Mouse (Mus musculus) heart, embryonic 14.5 days (tissue): ENCODE measurements around the gene Rnaseh2c. TPM values are rescaled to one million over a fixed set of nuclear protein-coding genes. Genes with fewer than 3 reads are reported as not detected.

Experiments used
- ATAC-seq: fragments of 200-750 bp; cut with Nextera tagmentation; 2 replicates; pipeline ENCODE4 v1.8.0; 2017; ENCODE audit warnings: low read depth, moderate TSS enrichment; ENCODE audit not compliant: insufficient number of reproducible peaks, insufficient read depth, low FRiP score
- H3K27ac ChIP-seq, 2 experiments: fragments of 200-500 bp in 1 of 2; fragments of 300-500 bp in 1 of 2; sonication (generic) in 1 of 2; replicated peaks in 1 of 2; 2 replicates each; pipeline ENCODE4 v1.5.1; 2012 to 2014; ENCODE audit warnings: low read depth in 2 of 2, low read length in 2 of 2, control low read depth in 1 of 2, mild to moderate bottlenecking in 1 of 2, mixed read lengths in 1 of 2; ENCODE audit not compliant: control insufficient read depth in 1 of 2, insufficient read depth in 1 of 2
- H3K27me3 ChIP-seq: fragments of 300-500 bp; sonication (generic); 2 replicates; pipeline ENCODE4 v1.6.1; 2014; ENCODE audit warnings: mild to moderate bottlenecking, low read length, control low read depth; ENCODE audit not compliant: control insufficient read depth, insufficient read depth
- H3K36me3 ChIP-seq: fragments of 300-500 bp; sonication (generic); 2 replicates; pipeline ENCODE4 v1.6.1; 2014; ENCODE audit warnings: mild to moderate bottlenecking, control low read depth, low read length, mixed read lengths; ENCODE audit not compliant: control insufficient read depth, insufficient read depth
- H3K4me1 ChIP-seq, 2 experiments: fragments of 200-500 bp in 1 of 2; fragments of 300-500 bp in 1 of 2; sonication (generic) in 1 of 2; 2 replicates each; pipeline ENCODE4 v1.6.1; 2012 to 2014; ENCODE audit warnings: low read length in 2 of 2, control low read depth in 1 of 2, mixed read lengths in 1 of 2; ENCODE audit not compliant: control insufficient read depth in 2 of 2, insufficient read depth in 2 of 2
- H3K4me2 ChIP-seq: fragments of 300-500 bp; sonication (generic); 2 replicates; pipeline ENCODE4 v1.6.1; 2014; ENCODE audit warnings: mild to moderate bottlenecking, low read length
- H3K4me3 ChIP-seq, 2 experiments: fragments of 200-500 bp in 1 of 2; fragments of 300-500 bp in 1 of 2; sonication (generic) in 1 of 2; 2 replicates each; pipeline ENCODE4 v1.5.1; 2012 to 2014; ENCODE audit warnings: low read length in 2 of 2, mild to moderate bottlenecking in 2 of 2, control low read depth in 1 of 2, low read depth in 1 of 2, moderate library complexity in 1 of 2; ENCODE audit not compliant: control insufficient read depth in 1 of 2, insufficient read depth in 1 of 2
- H3K9ac ChIP-seq: fragments of 300-500 bp; sonication (generic); 2 replicates; pipeline ENCODE4 v1.6.1; 2014; ENCODE audit warnings: mild to moderate bottlenecking, low read length
- H3K9me3 ChIP-seq: fragments of 300-500 bp; sonication (generic); 2 replicates; pipeline ENCODE4 v1.6.1; 2016; ENCODE audit warnings: low read length, control low read depth; ENCODE audit not compliant: control insufficient read depth
- WGBS: fragments of 180-500 bp; shearing (Covaris S2); extraction: QIAGEN DNeasy Blood & Tissue Kit; methylation state at CpG from one replicate; pipeline ENCODE4 v1.1.7; 2014; 5-methylcytosine and 5-hydroxymethylcytosine counted together
- polyA plus RNA-seq: library from polyadenylated mRNA; unstranded; fragments of >200 nt; fragmentation: Nextera tagmentation; extraction: Ambion mirVana; gene quantifications from 2 replicates; pipeline ENCODE4 v1.2.1, GENCODE M21; 2014

The Rnaseh2c gene
- polyA plus RNA-seq, 1 experiment from 2014 or later: 78.5 TPM

DNA sequence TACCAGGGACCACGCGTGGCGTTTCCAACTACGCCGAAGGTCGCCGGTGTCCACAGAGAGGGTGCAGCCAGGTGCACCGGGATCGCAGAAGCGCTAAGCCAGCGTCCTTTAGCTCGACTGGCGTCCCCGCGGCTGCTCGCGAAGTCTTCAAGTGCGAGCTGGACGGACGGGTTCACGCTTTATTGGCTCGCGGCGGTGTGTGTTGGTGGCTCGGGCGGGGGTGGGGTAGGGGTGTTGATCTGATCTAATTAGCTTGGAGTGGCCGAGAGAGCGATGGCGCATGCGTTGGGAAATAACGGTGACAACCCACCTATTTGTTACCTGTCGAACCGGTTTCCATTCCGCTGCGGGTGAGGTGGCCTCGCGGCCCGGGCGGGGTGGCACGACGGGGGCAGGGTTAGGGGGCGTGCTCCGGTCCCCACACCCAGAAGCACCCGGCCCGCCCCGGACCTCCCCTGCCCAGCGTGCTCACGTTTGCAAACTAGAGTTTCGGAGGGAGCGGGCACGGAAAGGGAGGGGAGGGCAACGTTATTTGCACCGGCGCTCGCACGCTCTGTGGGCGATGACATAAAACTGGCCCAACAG lies 41.1 kb upstream of the Rnaseh2c start, which contains the start of gene Ovol1:
Gene Ovol1, minus strand, starts transcription at position 190 of the 585 bp plus-strand sequence.
- Histone ChIP-seq H3K27ac (no peak within 1 kb of the TSS), H3K9ac (peak within 1 kb of the TSS; percentile 21), H3K27me3 (peaks cover 90% of the 10 kb centered on the region), H3K4me3 (peak within 1 kb of the TSS; percentile 32 to 49), H3K9me3 (no peaks in the 10 kb centered on the region), H3K36me3 (no peaks in the 10 kb centered on the region), H3K4me1 (peaks cover 6 to 16% of the 10 kb centered on the region in 2 experiments), H3K4me2 (peak within 1 kb of the TSS; percentile 75)
- ATAC-seq: no peak
- 2% methylated on average over 57 of the region's 57 CpGs for WGBS

DNA sequence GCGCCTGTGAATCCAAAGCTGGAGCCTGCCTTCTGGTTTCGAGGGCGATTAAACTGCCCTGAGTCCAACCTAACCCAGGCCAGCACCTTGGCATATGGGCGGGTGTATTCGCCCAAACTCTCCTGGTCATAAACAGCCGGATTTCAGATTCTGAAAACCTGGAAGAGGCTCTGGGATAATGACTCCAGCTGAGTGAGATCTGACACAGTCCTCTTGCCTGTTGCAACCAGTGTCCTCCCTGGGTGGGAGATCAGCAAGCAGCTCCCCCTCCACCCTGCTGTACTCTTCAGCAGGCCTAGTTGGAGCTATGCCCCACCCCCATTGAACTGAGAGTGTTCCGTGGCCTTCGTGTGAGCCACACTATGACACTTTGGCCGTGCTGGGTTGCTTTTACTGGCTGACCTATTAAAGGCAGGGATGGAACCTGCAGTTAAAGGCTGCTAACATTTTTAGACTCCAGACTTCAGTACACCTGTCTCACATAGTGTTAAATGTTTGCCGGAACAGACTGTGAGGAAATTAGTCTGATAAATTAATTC lies 40.4 kb upstream of the Rnaseh2c start:
- H3K4me2 ChIP-seq: peak overlapping the region; percentile 75
- no peaks in the 10 kb centered on the region for H3K36me3 ChIP-seq
- WGBS: 13% methylated on average over 10 of the region's 10 CpGs
- H3K9ac ChIP-seq: no peak overlapping the region
- H3K4me3 ChIP-seq: 0 out of 4 replicates have a peak overlapping the region, but pooled peaks of 1 of the 2 experiments have one; percentile 49
- H3K27ac ChIP-seq: no peak overlapping the region
- ATAC-seq: no peak
- H3K27me3 ChIP-seq: peaks cover 89% of the 10 kb centered on the region
- H3K4me1 ChIP-seq: peaks cover 6 to 16% of the 10 kb centered on the region in 2 experiments
- H3K9me3 ChIP-seq: no peaks in the 10 kb centered on the region

DNA sequence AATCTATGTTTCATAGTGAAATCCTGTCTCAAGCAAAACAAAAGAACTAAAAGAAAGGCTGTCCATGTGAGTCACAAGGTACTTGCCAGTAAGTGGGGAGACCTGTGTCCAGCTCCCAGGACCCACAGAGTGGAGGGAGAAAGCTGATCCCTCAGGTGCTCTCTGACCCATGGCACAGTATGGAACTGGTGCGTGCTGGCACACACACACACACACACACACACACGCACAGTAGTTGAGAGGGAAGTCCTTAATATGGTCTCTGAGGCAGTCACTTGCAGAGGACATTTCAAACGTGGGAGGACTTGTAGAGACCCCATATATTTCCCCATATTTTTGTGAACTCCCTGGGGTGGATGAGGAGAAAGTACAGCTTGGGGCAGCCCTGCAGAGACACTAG lies 39.8 kb upstream of the Rnaseh2c start:
- 43% methylated on average over 3 of the region's 3 CpGs for WGBS
- peaks cover 86% of the 10 kb centered on the region for H3K27me3 ChIP-seq
- no peak for ATAC-seq
- no peak overlapping the region for H3K9ac ChIP-seq
- no peaks in the 10 kb centered on the region for H3K9me3 ChIP-seq
- peaks cover 6 to 20% of the 10 kb centered on the region in 2 experiments for H3K4me1 ChIP-seq
- H3K4me2 ChIP-seq: no peak overlapping the region
- H3K27ac ChIP-seq: no peak overlapping the region
- H3K36me3 ChIP-seq: no peaks in the 10 kb centered on the region
- no peak overlapping the region for H3K4me3 ChIP-seq

DNA sequence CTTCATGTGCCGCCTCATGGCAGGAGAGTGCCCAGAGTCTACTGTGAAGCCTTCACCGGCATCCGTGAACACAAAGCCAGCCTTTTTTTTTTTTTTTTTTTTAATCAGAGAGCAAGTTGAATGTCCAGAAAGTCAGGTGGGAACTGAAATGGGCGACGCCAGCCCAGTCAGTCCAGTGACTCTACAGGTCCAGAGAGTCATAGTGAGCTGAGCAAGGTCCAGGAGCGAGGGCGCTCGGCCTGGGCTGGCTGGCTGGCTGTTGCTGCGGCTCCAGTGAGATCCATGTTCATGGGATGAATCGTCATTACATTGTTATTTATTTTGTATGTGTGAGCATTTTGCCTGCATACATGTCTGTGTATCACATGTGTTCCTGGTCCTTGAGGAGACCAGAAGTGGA lies 38.9 kb upstream of the Rnaseh2c start:
- Histone ChIP-seq H3K9ac (no peak overlapping the region), H3K27ac (no peak overlapping the region), H3K4me1 (peaks cover 6 to 23% of the 10 kb centered on the region in 2 experiments), H3K4me3 (no peak overlapping the region), H3K27me3 (peaks cover 80% of the 10 kb centered on the region), H3K4me2 (no peak overlapping the region), H3K9me3 (no peaks in the 10 kb centered on the region), H3K36me3 (no peaks in the 10 kb centered on the region)
- ATAC-seq: no peak
- WGBS: 84% methylated on average over 10 of the region's 10 CpGs

DNA sequence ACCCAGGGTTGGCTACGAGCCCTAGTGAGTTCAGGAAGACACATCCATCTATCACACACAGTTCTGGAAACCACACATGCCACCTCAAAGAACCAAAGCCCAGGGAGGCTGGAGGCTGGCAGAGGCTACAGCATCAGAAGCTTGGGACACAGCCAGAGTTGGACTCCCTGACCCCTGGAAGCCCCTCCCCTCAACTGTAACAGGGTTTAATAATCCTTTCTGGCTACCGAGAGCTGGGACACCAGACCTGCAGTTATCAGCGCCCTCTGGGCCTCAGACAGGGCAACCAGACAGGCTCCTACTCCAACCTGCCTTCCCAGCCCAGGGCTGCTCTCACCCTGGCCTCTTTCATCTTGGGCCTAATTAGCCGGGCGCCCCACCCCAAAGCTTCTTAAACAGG lies 35.4 kb upstream of the Rnaseh2c start:
- no peaks in the 10 kb centered on the region for H3K9me3 ChIP-seq
- no peak overlapping the region for H3K9ac ChIP-seq
- no peak for ATAC-seq
- H3K4me3 ChIP-seq: no peak overlapping the region
- H3K4me2 ChIP-seq: peak overlapping the region; percentile 98; the same call in 1 of the 2 replicates
- H3K27ac ChIP-seq: no peak overlapping the region
- peaks cover 18% of the 10 kb centered on the region for H3K36me3 ChIP-seq
- H3K4me1 ChIP-seq: peaks cover 5 to 17% of the 10 kb centered on the region in 2 experiments; a peak in 3 of 4 replicates
- peaks cover 46% of the 10 kb centered on the region for H3K27me3 ChIP-seq
- 58% methylated on average over 5 of the region's 5 CpGs for WGBS

DNA sequence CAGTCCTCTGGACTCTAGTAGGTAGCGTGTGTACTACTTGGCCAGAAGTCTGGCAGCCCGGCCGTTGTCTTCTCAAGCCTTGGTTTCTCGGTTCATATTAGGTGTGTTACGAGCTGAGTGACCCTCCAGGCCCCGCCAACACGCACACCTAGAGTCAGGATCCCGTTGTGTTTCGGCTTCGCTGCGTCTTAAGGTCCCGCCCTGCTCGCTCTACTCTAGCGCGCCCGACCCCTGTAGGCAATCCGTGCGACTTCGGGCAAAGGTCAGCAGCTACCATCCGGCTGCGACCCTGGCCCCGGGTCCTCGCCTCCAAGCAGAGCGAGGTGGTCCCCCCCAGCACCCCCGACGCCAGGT lies 34.5 kb upstream of the Rnaseh2c start:
- peaks cover 38% of the 10 kb centered on the region for H3K27me3 ChIP-seq
- peak; percentile 15; the same call in 1 of the 2 replicates for ATAC-seq
- H3K27ac ChIP-seq: peak overlapping the region; percentile 36 to 82; a peak in 2 of 4 replicates
- peak overlapping the region; percentile 68 to 87 for H3K4me3 ChIP-seq
- H3K9ac ChIP-seq: peak overlapping the region; percentile 74
- H3K36me3 ChIP-seq: peaks cover 18% of the 10 kb centered on the region
- no peaks in the 10 kb centered on the region for H3K9me3 ChIP-seq
- peak overlapping the region; percentile 98 for H3K4me2 ChIP-seq
- peaks cover 5 to 17% of the 10 kb centered on the region in 2 experiments; a peak in 3 of 4 replicates for H3K4me1 ChIP-seq
- WGBS: 2% methylated on average over 26 of the region's 26 CpGs

DNA sequence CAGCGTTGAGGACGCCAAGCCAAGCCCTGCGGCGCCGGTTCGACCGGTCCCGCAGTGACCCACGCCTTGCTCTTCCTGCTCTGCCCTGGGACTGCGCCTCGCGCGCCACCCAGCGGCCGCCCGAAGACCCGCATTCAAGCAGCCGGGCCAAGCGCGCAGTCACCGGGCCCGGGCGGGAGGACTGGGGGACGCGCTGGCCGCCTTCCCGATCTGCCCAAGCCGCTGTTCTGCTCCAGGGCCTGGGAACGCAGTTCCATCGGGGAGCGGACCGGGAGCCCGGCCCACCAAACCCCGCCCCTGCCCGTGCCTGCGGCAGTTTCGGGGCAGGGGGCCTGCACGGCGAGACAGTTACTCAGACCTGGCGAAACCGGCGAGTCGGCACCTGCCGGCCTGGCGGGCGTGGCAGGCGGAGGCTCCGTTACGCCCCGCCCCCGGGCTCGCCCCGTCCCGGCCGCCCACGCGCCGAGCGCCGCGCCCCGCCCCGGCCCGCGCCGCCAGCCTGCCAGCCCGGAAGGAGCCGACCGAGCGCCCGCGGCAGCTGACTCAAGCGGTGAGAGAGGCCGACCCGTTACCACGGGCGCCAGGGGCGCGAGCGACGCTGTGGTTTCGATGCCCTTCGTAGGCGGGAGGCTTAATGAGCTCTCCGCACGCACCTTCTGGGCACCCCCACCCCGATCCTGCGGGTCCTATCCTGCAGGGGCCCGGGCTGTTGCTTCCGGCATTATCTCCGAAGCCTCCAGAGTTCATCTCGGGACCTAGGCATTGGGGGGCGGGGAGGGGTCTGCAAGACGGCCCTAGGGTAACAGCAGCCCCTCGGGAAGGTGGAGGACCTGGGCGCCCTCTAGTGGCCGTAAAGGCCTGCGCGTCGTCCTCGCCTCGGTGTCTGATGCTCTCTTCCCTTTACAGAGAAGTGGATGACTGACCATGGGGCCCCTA lies 33.9 kb upstream of the Rnaseh2c start, which contains the start of gene Ap5b1:
Gene Ap5b1, plus strand, starts transcription at position 492 of the 936 bp plus-strand sequence.
- ATAC-seq: peak; percentile 77
- peaks cover 18% of the 10 kb centered on the region for H3K36me3 ChIP-seq
- peak within 1 kb of the TSS; percentile 74 for H3K9ac ChIP-seq
- no peaks in the 10 kb centered on the region for H3K9me3 ChIP-seq
- peaks cover 5 to 17% of the 10 kb centered on the region in 2 experiments; a peak in 3 of 4 replicates for H3K4me1 ChIP-seq
- peak within 1 kb of the TSS; percentile 68 to 87 for H3K4me3 ChIP-seq
- H3K27ac ChIP-seq: peak within 1 kb of the TSS; percentile 78 to 82
- 1% methylated on average over 79 of the region's 102 CpGs for WGBS
- H3K4me2 ChIP-seq: peak within 1 kb of the TSS; percentile 98
- H3K27me3 ChIP-seq: peaks cover 31% of the 10 kb centered on the region
